Mouse (Mus musculus) MN1 (cell line): ENCODE data around the gene Zfp667.

Experiments used
- DNase-seq: peaks from one replicate; pipeline ENCODE4 v3.0.0-alpha.2; 2016; ENCODE audit warnings: low spot score

Gene Zfp667

DNA sequence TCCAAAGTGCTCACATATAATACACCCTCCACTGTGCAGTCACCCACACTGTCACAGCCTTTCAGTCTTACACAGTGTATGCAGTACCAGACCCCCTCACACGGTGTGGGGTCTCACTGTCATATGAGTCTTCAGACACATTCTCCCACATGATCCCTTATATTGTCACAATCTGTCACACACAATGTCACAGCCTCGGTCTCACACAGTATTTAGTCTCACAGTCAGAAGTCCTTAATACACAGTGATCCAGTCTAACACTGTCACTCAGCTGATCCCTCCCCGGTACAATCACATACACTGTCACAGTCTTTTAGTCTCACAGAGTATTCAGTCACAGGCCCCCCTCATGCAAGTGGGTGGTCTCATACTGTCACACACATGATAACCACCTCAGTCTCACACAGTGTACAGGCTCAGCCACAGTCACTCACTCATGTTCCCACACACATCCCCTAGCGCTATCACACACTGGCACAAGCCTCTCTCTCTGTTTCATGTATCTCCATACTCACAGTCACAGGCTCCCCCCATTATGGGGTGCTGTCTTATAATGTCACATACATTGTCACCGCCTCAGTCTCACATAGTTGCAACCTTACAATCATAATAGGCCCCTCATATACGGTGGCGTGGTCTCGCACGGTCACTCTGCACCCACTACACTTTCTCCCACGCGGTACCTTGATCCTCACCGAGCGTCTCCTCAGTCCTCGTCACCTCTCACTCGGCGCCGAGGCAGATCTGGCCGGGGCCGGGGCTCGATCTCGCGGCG is 44.3 kb downstream of the Zfp667 start:
- no peak for DNase-seq

DNA sequence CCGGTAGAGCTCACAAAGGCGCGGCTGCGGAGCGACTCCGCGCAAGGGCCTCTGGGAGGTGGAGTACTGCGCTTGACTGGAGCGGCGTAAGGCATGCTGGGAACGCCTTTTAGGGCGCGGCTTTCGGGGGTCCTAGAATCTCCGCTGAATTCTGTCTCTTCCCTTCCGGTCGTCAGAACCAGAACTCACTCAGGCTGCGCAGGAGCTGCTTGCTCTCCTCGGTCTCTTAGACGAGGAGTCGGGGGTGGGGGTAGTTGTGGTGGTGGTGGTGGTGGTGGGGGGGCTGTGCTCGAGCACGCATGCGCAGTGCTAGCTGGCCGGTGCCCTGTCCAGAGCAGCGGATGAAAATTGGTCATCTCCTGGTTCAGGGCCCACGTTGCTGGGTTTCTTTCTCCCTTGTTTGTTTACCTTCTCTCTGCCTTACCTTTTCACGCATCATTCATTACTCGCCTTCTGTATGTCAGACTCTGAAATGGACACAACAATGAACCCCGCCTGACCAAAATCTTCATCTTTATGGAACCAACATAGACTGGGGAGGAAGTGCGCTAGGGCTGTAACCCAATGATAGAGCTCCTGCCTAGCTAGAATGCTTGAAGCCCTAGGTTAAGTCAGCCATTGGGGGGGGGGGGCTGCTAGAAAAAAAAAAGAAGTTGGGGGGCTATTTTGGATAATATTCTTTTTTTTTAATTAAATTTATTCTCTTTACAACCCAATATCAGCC is 45.0 kb downstream of the Zfp667 start, which contains the start of gene Zfp583:
Zfp583 (minus strand) TSS at position 53 of the 724 bp plus-strand sequence.
- peak; percentile 56 for DNase-seq

DNA sequence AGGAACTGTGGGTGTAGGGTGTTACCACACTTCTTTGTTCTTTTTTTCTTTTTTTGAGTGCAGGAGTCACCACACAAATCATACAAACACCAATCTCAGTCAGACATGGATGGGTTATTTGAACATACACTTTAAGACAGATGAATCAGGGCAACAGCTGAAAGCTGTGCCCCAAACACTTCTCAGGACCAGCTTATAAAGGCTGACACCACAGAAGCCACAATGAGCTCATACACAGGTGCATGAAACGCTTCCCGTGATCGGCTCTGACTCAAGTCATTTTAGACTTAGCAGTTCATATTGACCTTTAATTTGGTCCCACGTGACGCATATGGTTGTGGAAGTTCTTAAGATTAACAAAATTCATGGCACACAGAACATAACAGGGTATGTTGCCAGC is 53.5 kb downstream of the Zfp667 start:
- no peak for DNase-seq

DNA sequence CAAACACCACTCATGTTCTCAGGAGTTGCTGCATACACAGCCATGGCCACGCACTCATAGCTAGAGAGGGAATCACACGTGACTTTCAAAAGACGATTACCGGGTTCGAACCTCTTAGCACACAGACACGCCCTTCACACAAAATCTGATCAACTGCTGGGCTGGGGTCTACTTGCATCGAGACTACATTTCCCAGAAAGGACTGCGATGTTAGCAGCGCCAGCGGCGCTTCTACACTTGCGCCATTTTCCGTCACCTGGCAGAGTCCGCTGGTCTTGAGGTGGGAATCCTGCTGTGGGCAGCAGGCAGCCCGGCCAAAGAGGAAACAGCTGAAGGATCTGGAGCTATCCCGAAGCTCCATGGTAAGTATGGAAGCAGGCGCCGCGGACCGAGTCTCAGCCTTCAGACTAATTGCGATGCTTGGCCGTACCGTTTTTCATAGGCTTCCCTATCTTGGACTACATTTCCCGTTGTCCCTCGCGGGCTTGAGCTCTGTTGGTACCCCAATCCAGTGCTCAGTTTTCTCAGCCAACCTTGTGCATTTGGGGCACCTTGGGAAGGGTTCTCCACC is 57.2 kb downstream of the Zfp667 start, which contains the start of gene Gm3854:
Gm3854 (plus strand) TSS at position 259 of the 571 bp plus-strand sequence.
- DNase-seq: no peak

DNA sequence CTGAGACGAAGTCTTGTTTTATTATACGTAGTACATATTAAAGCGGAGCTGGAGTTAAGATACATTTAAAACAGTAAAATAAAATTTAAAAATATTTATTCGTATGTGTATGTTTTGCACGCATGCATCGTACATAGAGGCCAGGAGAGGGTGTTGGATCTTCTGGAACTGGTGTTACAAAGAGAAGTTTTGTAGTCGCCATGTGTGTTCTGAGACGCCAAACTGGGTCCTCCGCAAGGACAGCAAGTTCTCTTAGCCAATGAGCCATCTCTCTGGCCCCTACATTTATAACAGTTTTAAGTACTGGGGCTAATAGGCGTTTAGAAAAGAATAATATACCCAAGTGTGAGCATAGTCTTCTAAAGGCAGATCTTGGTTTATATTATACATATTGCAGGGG is 57.7 kb downstream of the Zfp667 start:
- DNase-seq: no peak
